Mouse (Mus musculus): ENCODE measurements around the gene Csnk1d. TPM values are rescaled to one million over a fixed set of nuclear protein-coding genes. Genes with fewer than 3 reads are reported as not detected.

The Csnk1d gene
- polyA plus RNA-seq, 1 experiment = 87.4 TPM

DNA sequence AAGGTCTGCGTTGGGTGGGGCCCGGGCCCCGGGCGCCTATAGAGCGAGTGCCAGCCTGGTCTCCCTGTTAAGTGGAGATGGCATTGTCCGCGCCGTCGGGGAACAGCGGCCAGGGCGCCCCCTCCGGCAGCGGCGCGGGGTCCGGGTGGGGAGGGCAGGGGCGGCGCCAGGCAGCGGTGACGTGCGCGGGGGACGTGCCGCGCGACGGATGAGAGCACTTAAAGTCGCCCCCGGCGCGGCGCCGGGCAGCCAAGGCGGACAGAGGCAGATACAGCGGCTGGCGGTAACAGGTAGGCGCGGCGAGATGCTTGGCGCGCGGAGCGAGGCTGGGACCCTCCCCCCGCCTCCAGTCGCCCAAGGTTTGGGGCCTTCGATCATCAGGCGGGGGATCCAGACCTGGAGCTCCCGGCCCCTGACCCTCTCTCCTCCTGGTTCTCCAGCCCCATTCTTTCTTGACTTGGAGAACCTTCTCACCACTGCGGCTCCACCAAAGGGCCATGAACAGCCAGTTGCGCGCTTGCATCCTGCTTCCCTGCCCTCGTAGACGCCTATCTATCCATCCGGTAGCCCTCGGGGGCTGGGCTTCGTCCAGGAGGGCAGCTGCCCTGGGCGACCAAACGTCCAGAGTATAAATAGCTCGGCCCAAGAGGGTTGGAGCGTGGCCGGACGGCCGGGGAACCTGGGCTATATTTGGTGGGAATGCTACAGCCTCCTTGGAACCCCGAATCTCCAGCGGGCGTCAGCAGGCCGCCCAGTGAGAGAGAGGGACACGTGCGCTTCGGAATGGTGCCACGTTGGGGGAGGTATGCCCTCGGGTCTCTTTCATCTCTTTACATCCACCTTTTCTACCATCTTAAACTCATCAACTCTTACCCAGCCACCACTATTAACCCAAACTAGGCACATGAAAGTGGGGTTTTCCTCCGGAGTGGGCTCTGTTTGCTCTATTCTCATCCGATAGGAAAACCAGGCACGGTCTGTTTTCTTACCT is 42.0 kb downstream of the Csnk1d start:
- H3K4me1 ChIP-seq (ENCODE audit: control insufficient read depth, insufficient read depth, low read length) = peaks cover 23% of the 10 kb centered on the region
- TF ChIP-seq POLR2A (IDR thresholded peaks at IDR 0.05; ENCODE audit: borderline replicate concordance, low read depth, low read length) = no peak
- TF ChIP-seq CTCF (IDR thresholded peaks at IDR 0.05; ENCODE audit: low read depth, low read length) = no peak
- H3K27ac ChIP-seq (ENCODE audit: insufficient read depth, low read depth, low read length) = no peak overlapping the region
- H3K4me3 ChIP-seq (ENCODE audit: insufficient read depth, low read length) = peak overlapping the region; percentile 61

DNA sequence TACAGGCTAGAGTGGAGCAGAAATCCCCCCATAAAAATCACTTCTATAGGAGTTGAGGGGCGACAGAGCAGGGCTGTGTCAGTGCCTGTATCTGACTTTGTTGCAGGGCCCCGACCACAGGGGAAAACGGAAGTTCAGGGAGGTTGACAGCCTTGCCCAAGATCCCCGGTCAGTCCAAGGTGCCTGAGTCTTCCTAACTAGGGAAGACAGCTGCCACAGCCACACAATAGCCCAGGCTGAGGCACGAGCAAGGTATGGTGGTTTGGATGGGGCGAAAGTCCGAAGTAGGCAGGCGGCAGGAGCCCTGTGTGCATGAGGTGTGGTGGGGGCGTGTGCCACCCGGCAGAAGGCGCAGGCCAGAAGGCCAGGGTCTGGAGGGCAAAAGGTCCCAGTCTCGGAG is 42.8 kb downstream of the Csnk1d start, which contains the start of gene Slc16a3:
Gene Slc16a3 (plus strand): TSS at position 153 of the 400 bp plus-strand sequence.
- Histone ChIP-seq H3K27ac (ENCODE audit: insufficient read depth, low read depth, low read length) (peak within 1 kb of the TSS; percentile 3; the same call in 1 of the 2 replicates), H3K4me3 (ENCODE audit: insufficient read depth, low read length) (peak within 1 kb of the TSS; percentile 61), H3K4me1 (ENCODE audit: control insufficient read depth, insufficient read depth, low read length) (peaks cover 23% of the 10 kb centered on the region)
- TF ChIP-seq CTCF (IDR thresholded peaks at IDR 0.05; ENCODE audit: low read depth, low read length) (no peak), POLR2A (IDR thresholded peaks at IDR 0.05; ENCODE audit: borderline replicate concordance, low read depth, low read length) (no peak)

DNA sequence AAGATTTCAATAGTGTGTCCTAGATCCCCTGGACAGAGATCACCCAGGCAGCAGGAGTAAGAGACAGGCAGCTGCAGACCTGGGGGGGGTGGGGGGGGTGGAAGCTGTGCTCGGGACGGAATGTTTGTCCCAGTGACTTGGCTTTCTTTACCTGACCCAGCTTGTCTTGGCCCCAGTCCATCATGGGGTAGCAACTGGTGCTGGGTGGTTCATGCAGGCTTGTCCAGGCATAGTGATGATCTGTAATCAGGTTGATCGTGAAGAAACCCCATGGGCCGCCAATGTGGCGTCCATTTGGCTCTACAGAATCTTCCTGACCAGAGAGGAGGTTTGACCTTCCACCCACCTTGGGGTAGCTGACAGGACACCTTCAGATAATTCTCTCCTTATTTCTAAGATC is 45.2 kb downstream of the Csnk1d start:
- TF ChIP-seq POLR2A (IDR thresholded peaks at IDR 0.05; ENCODE audit: borderline replicate concordance, low read depth, low read length) (no peak), CTCF (IDR thresholded peaks at IDR 0.05; ENCODE audit: low read depth, low read length) (no peak)
- H3K4me3 ChIP-seq (ENCODE audit: insufficient read depth, low read length) = no peak overlapping the region
- peaks cover 17% of the 10 kb centered on the region for H3K4me1 ChIP-seq (ENCODE audit: control insufficient read depth, insufficient read depth, low read length)
- H3K27ac ChIP-seq (ENCODE audit: insufficient read depth, low read depth, low read length) = no peak overlapping the region

GRCm38 (mm10) chr11:120945266-120945665 is 45.9 kb downstream of the Csnk1d start:
- Histone ChIP-seq H3K4me1 (ENCODE audit: control insufficient read depth, insufficient read depth, low read length) (peaks cover 15% of the 10 kb centered on the region), H3K4me3 (ENCODE audit: insufficient read depth, low read length) (no peak overlapping the region), H3K27ac (ENCODE audit: insufficient read depth, low read depth, low read length) (no peak overlapping the region)
- TF ChIP-seq CTCF (IDR thresholded peaks at IDR 0.05; ENCODE audit: low read depth, low read length) (no peak), POLR2A (IDR thresholded peaks at IDR 0.05; ENCODE audit: borderline replicate concordance, low read depth, low read length) (no peak)

GRCm38 (mm10) chr11:120940959-120941358 is 50.2 kb downstream of the Csnk1d start:
- no peak overlapping the region for H3K27ac ChIP-seq (ENCODE audit: insufficient read depth, low read depth, low read length)
- TF ChIP-seq POLR2A (IDR thresholded peaks at IDR 0.05; ENCODE audit: borderline replicate concordance, low read depth, low read length) (no peak), CTCF (IDR thresholded peaks at IDR 0.05; ENCODE audit: low read depth, low read length) (no peak)
- H3K4me3 ChIP-seq (ENCODE audit: insufficient read depth, low read length) = no peak overlapping the region
- H3K4me1 ChIP-seq (ENCODE audit: control insufficient read depth, insufficient read depth, low read length) = peaks cover 24% of the 10 kb centered on the region

DNA sequence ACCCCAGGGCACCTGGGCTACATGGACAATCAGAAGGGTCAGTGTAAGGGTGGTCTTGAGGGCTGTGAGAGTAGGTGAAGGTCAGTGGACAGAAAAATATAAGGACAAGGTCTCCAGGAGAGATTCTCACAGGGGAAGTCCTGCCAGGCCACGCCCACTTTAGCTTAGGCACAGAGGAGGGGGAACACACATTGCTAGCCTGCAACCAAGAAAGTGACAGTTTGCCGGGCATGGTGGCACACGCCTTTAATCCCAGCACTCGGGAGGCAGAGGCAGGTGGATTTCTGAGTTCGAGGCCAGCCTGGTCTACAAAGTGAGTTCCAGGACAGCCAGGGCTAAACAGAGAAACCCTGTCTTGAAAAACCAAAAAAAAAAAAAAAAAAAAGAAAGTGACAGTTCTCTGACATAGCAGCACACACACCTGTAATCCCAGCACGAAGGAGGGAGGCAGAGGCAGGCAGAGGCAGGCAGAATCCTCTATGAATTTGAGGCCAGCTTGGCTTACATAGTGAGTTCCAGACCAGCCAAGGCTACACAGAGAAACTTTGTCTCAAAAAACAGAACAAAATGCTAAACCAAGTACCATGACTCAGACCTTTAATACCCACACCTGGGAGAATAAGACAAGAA is 51.3 kb downstream of the Csnk1d start:
- Histone ChIP-seq H3K4me1 (ENCODE audit: control insufficient read depth, insufficient read depth, low read length) (peaks cover 24% of the 10 kb centered on the region), H3K27ac (ENCODE audit: insufficient read depth, low read depth, low read length) (0 out of 2 replicates have a peak overlapping the region, but pooled peaks have one; percentile 10), H3K4me3 (ENCODE audit: insufficient read depth, low read length) (no peak overlapping the region)
- no peak for TF ChIP-seq POLR2A (IDR thresholded peaks at IDR 0.05; ENCODE audit: borderline replicate concordance, low read depth, low read length)
- TF ChIP-seq CTCF (IDR thresholded peaks at IDR 0.05; ENCODE audit: low read depth, low read length) = no peak

DNA sequence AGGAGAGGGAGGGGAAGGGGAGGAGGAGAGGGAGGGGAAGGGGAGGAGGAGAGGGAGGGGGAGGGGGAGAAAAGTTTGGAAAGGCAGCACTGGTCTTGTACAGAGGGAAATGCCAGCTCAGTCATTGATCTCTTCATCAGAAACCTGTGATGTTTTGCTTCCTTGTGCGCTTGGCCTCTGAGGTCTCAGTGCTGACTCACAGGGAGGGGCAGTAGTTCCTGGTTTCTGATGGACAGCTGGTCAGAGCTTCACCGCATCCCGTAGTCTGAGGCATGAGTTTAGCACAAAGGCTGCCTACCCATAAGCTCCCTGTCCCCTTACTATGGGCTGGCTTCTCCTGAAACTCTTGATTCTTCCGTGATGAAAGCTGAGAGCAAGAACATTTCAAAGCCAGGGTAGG is 52.3 kb downstream of the Csnk1d start:
- Histone ChIP-seq H3K4me1 (ENCODE audit: control insufficient read depth, insufficient read depth, low read length) (peaks cover 24% of the 10 kb centered on the region), H3K4me3 (ENCODE audit: insufficient read depth, low read length) (no peak overlapping the region), H3K27ac (ENCODE audit: insufficient read depth, low read depth, low read length) (peak overlapping the region; percentile 10)
- no peak for TF ChIP-seq CTCF (IDR thresholded peaks at IDR 0.05; ENCODE audit: low read depth, low read length)
- no peak for TF ChIP-seq POLR2A (IDR thresholded peaks at IDR 0.05; ENCODE audit: borderline replicate concordance, low read depth, low read length)

- H3K4me1 ChIP-seq (ENCODE audit: control insufficient read depth, insufficient read depth, low read length) = peaks cover 26% of the 10 kb centered on the region
Observed at GRCm38 (mm10) chr11:120937976-120938375, 53.2 kb downstream of the Csnk1d start.

DNA sequence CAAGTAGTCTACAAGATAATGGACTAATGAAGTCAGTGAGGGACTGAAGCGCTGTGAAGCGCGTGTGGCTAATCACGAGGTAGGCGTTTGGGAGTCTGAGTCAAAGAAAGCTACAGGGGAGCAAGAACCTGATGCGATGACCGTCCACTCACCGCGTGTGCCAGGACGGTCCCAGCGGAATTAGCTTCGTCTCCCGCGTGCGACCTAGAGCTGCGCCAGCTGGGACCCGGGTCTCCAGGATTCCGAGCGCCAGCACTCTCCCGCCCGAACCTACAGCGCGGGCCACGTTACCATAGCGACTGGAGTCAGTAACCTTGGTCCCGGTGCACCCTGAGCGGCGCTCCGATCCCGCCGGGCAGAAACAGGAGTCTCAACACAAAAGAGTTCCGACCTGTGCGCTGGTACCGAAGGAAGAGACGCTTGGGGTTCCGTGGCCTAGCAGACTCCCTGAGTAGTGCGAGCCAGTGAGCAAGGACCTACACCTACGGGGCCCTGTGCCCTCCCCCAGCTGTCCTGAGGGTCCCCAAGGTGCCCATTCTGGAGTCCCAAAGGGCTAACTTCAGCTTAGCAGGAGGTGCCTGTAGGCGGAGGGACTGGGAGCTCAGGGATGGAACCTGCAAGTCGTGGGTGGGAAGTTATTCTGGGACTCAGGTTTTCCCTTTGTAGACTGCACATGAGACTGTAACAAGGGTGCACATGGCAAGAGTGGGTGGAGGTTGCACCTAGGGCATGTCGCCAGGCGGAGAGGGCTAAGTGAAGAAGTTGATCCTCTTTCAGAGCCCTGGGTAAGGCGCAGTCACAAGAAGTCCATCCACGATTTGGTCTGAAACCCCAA is 58.3 kb downstream of the Csnk1d start, which contains the start of gene Ccdc57:
Gene Ccdc57 (minus strand): TSS at position 309 of the 835 bp plus-strand sequence.
- TF ChIP-seq POLR2A (IDR thresholded peaks at IDR 0.05; ENCODE audit: borderline replicate concordance, low read depth, low read length) (no peak), CTCF (IDR thresholded peaks at IDR 0.05; ENCODE audit: low read depth, low read length) (no peak)
- H3K4me1 ChIP-seq (ENCODE audit: control insufficient read depth, insufficient read depth, low read length) = peaks cover 9% of the 10 kb centered on the region
- H3K4me3 ChIP-seq (ENCODE audit: insufficient read depth, low read length) = peak within 1 kb of the TSS; percentile 75
- peak within 1 kb of the TSS; percentile 5; the same call in 1 of the 2 replicates for H3K27ac ChIP-seq (ENCODE audit: insufficient read depth, low read depth, low read length)

More at GRCm38 (mm10) chr11:120937976-120938375, 53.2 kb downstream of the Csnk1d start:
- H3K4me3 ChIP-seq (ENCODE audit: insufficient read depth, low read length) = no peak overlapping the region
- H3K27ac ChIP-seq (ENCODE audit: insufficient read depth, low read depth, low read length) = peak overlapping the region; percentile 54
- no peak for TF ChIP-seq CTCF (IDR thresholded peaks at IDR 0.05; ENCODE audit: low read depth, low read length)
- TF ChIP-seq POLR2A (IDR thresholded peaks at IDR 0.05; ENCODE audit: borderline replicate concordance, low read depth, low read length) = no peak
